Mouse (Mus musculus): ENCODE measurements around the gene Pgpep1. TPM values are rescaled to one million over a fixed set of nuclear protein-coding genes. Genes with fewer than 3 reads are reported as not detected.

Pgpep1 gene
- polyA plus RNA-seq, 1 experiment from 2014 or later = 103 TPM

- Histone ChIP-seq H3K36me3 (ENCODE audit: control insufficient read depth, insufficient read depth, low read length) (no peaks in the 10 kb centered on the region), H3K27me3 (ENCODE audit: control insufficient read depth, insufficient read depth, low read length) (no peaks in the 10 kb centered on the region), H3K4me2 (no peak overlapping the region), H3K4me3 (ENCODE audit: low read depth, low read length) (no peak overlapping the region), H3K9ac (ENCODE audit: low read length) (no peak overlapping the region), H3K9me3 (ENCODE audit: control insufficient read depth, low read length) (no peaks in the 10 kb centered on the region), H3K4me1 (ENCODE audit: control insufficient read depth, insufficient read depth, low read length) (peaks cover 9% of the 10 kb centered on the region; the same call in 1 of the 2 replicates), H3K27ac (ENCODE audit: low read depth, low read length) (no peak overlapping the region)
- ATAC-seq (ENCODE audit: low FRiP score) (no peak), DNase-seq (ENCODE audit: low spot score, missing footprints) (peak; percentile 90)
- 21% methylated on average over 5 of the region's 5 CpGs for WGBS
Observed at GRCm38 (mm10) chr8:70625104-70625503, 35.1 kb downstream of the Pgpep1 start.

GRCm38 (mm10) chr8:70622220-70622619 lies 38.0 kb downstream of the Pgpep1 start:
- peaks cover 2% of the 10 kb centered on the region; the same call in 1 of the 2 replicates for H3K4me1 ChIP-seq (ENCODE audit: control insufficient read depth, insufficient read depth, low read length)
- no peak overlapping the region for H3K4me3 ChIP-seq (ENCODE audit: low read depth, low read length)
- no peak overlapping the region for H3K27ac ChIP-seq (ENCODE audit: low read depth, low read length)
- no peak for DNase-seq (ENCODE audit: low spot score, missing footprints)
- no peak overlapping the region for H3K9ac ChIP-seq (ENCODE audit: low read length)
- no peak overlapping the region for H3K4me2 ChIP-seq
- H3K9me3 ChIP-seq (ENCODE audit: control insufficient read depth, low read length) = no peaks in the 10 kb centered on the region
- ATAC-seq (ENCODE audit: low FRiP score) = no peak
- no peaks in the 10 kb centered on the region for H3K27me3 ChIP-seq (ENCODE audit: control insufficient read depth, insufficient read depth, low read length)
- WGBS = 57% methylated on average over 3 of the region's 3 CpGs
- H3K36me3 ChIP-seq (ENCODE audit: control insufficient read depth, insufficient read depth, low read length) = no peaks in the 10 kb centered on the region

GRCm38 (mm10) chr8:70618888-70619334 lies 41.3 kb downstream of the Pgpep1 start:
- Histone ChIP-seq H3K27me3 (ENCODE audit: control insufficient read depth, insufficient read depth, low read length) (no peaks in the 10 kb centered on the region), H3K27ac (ENCODE audit: low read depth, low read length) (no peak overlapping the region), H3K4me3 (ENCODE audit: low read depth, low read length) (no peak overlapping the region), H3K4me1 (ENCODE audit: control insufficient read depth, insufficient read depth, low read length) (peaks cover 2% of the 10 kb centered on the region; the same call in 1 of the 2 replicates), H3K4me2 (no peak overlapping the region), H3K9ac (ENCODE audit: low read length) (no peak overlapping the region), H3K9me3 (ENCODE audit: control insufficient read depth, low read length) (no peaks in the 10 kb centered on the region), H3K36me3 (ENCODE audit: control insufficient read depth, insufficient read depth, low read length) (no peaks in the 10 kb centered on the region)
- 30% methylated on average over 9 of the region's 9 CpGs for WGBS
- ATAC-seq (ENCODE audit: low FRiP score) (peak; percentile 81), DNase-seq (ENCODE audit: low spot score, missing footprints) (peak; percentile 91)

GRCm38 (mm10) chr8:70617985-70618384 lies 42.2 kb downstream of the Pgpep1 start:
- no peak overlapping the region for H3K4me3 ChIP-seq (ENCODE audit: low read depth, low read length)

GRCm38 (mm10) chr8:70616645-70617044 lies 43.5 kb downstream of the Pgpep1 start:
- H3K36me3 ChIP-seq (ENCODE audit: control insufficient read depth, insufficient read depth, low read length) = no peaks in the 10 kb centered on the region
- ATAC-seq (ENCODE audit: low FRiP score) (no peak), DNase-seq (ENCODE audit: low spot score, missing footprints) (no peak)
- no peak overlapping the region for H3K27ac ChIP-seq (ENCODE audit: low read depth, low read length)
- H3K27me3 ChIP-seq (ENCODE audit: control insufficient read depth, insufficient read depth, low read length) = no peaks in the 10 kb centered on the region
- H3K4me1 ChIP-seq (ENCODE audit: control insufficient read depth, insufficient read depth, low read length) = peaks cover 2% of the 10 kb centered on the region
- 64% methylated on average over 11 of the region's 11 CpGs for whole genome bisulfite sequencing
- no peak overlapping the region for H3K9ac ChIP-seq (ENCODE audit: low read length)
- no peaks in the 10 kb centered on the region for H3K9me3 ChIP-seq (ENCODE audit: control insufficient read depth, low read length)
- no peak overlapping the region for H3K4me3 ChIP-seq (ENCODE audit: low read depth, low read length)
- no peak overlapping the region for H3K4me2 ChIP-seq

More at GRCm38 (mm10) chr8:70617985-70618384, 42.2 kb downstream of the Pgpep1 start:
- Histone ChIP-seq H3K27me3 (ENCODE audit: control insufficient read depth, insufficient read depth, low read length) (no peaks in the 10 kb centered on the region), H3K9me3 (ENCODE audit: control insufficient read depth, low read length) (no peaks in the 10 kb centered on the region), H3K4me2 (no peak overlapping the region), H3K9ac (ENCODE audit: low read length) (no peak overlapping the region), H3K36me3 (ENCODE audit: control insufficient read depth, insufficient read depth, low read length) (no peaks in the 10 kb centered on the region), H3K27ac (ENCODE audit: low read depth, low read length) (no peak overlapping the region), H3K4me1 (ENCODE audit: control insufficient read depth, insufficient read depth, low read length) (peaks cover 2% of the 10 kb centered on the region; the same call in 1 of the 2 replicates)
- DNase-seq (ENCODE audit: low spot score, missing footprints) (no peak), ATAC-seq (ENCODE audit: low FRiP score) (no peak)
- 82% methylated on average over 11 of the region's 11 CpGs for WGBS

- no peaks in the 10 kb centered on the region for H3K36me3 ChIP-seq (ENCODE audit: control insufficient read depth, insufficient read depth, low read length)
- no peaks in the 10 kb centered on the region for H3K9me3 ChIP-seq (ENCODE audit: control insufficient read depth, low read length)
- no peak within 1 kb of the TSS for H3K4me2 ChIP-seq
- H3K27me3 ChIP-seq (ENCODE audit: control insufficient read depth, insufficient read depth, low read length) = no peaks in the 10 kb centered on the region
- DNase-seq (ENCODE audit: low spot score, missing footprints) = no peak
- WGBS = 76% methylated on average over 3 of the region's 3 CpGs
- ATAC-seq (ENCODE audit: low FRiP score) = no peak
- H3K4me1 ChIP-seq (ENCODE audit: control insufficient read depth, insufficient read depth, low read length) = peaks cover 5% of the 10 kb centered on the region
- H3K27ac ChIP-seq (ENCODE audit: low read depth, low read length) = no peak within 1 kb of the TSS
- no peak within 1 kb of the TSS for H3K4me3 ChIP-seq (ENCODE audit: low read depth, low read length)
- no peak within 1 kb of the TSS for H3K9ac ChIP-seq (ENCODE audit: low read length)
Observed at GRCm38 (mm10) chr8:70615894-70616293, 44.3 kb downstream of the Pgpep1 start, which contains the start of gene Lrrc25. Gene Lrrc25, plus strand, starts transcription at chr8:70616155.

- H3K4me2 ChIP-seq = no peak overlapping the region
- no peak overlapping the region for H3K27ac ChIP-seq (ENCODE audit: low read depth, low read length)
- ATAC-seq (ENCODE audit: low FRiP score) = no peak
- no peak overlapping the region for H3K9ac ChIP-seq (ENCODE audit: low read length)
- H3K4me3 ChIP-seq (ENCODE audit: low read depth, low read length) = no peak overlapping the region
- DNase-seq (ENCODE audit: low spot score, missing footprints) = no peak
- H3K9me3 ChIP-seq (ENCODE audit: control insufficient read depth, low read length) = no peaks in the 10 kb centered on the region
- peaks cover 9% of the 10 kb centered on the region for H3K4me1 ChIP-seq (ENCODE audit: control insufficient read depth, insufficient read depth, low read length)
- no peaks in the 10 kb centered on the region for H3K27me3 ChIP-seq (ENCODE audit: control insufficient read depth, insufficient read depth, low read length)
- WGBS = 86% methylated on average over 8 of the region's 8 CpGs
- H3K36me3 ChIP-seq (ENCODE audit: control insufficient read depth, insufficient read depth, low read length) = no peaks in the 10 kb centered on the region
Observed at GRCm38 (mm10) chr8:70615281-70615680, 44.9 kb downstream of the Pgpep1 start.

- Histone ChIP-seq H3K4me3 (ENCODE audit: low read depth, low read length) (no peak overlapping the region), H3K4me2 (no peak overlapping the region), H3K4me1 (ENCODE audit: control insufficient read depth, insufficient read depth, low read length) (peaks cover 16% of the 10 kb centered on the region), H3K9me3 (ENCODE audit: control insufficient read depth, low read length) (no peaks in the 10 kb centered on the region), H3K36me3 (ENCODE audit: control insufficient read depth, insufficient read depth, low read length) (no peaks in the 10 kb centered on the region), H3K27ac (ENCODE audit: low read depth, low read length) (no peak overlapping the region), H3K9ac (ENCODE audit: low read length) (no peak overlapping the region), H3K27me3 (ENCODE audit: control insufficient read depth, insufficient read depth, low read length) (no peaks in the 10 kb centered on the region)
- no peak for DNase-seq (ENCODE audit: low spot score, missing footprints)
- no peak for ATAC-seq (ENCODE audit: low FRiP score)
- WGBS = 78% methylated on average over 5 of the region's 5 CpGs
Observed at GRCm38 (mm10) chr8:70614469-70614868, 45.7 kb downstream of the Pgpep1 start.

GRCm38 (mm10) chr8:70613763-70614162 lies 46.4 kb downstream of the Pgpep1 start:
- Histone ChIP-seq H3K9ac (ENCODE audit: low read length) (no peak overlapping the region), H3K4me2 (no peak overlapping the region), H3K27me3 (ENCODE audit: control insufficient read depth, insufficient read depth, low read length) (no peaks in the 10 kb centered on the region; the same call in 1 of the 2 replicates), H3K36me3 (ENCODE audit: control insufficient read depth, insufficient read depth, low read length) (no peaks in the 10 kb centered on the region), H3K4me3 (ENCODE audit: low read depth, low read length) (no peak overlapping the region), H3K9me3 (ENCODE audit: control insufficient read depth, low read length) (no peaks in the 10 kb centered on the region), H3K4me1 (ENCODE audit: control insufficient read depth, insufficient read depth, low read length) (peaks cover 20% of the 10 kb centered on the region), H3K27ac (ENCODE audit: low read depth, low read length) (no peak overlapping the region)
- WGBS = 32% methylated on average over 1 of the region's 1 CpGs
- no peak for DNase-seq (ENCODE audit: low spot score, missing footprints)
- no peak for ATAC-seq (ENCODE audit: low FRiP score)
